18 mouse cellular contexts compared by ENCODE assay signal in genomic region chr4:45824761-45825556, GRCm38 (mm10). TPM values are rescaled to one million over a fixed set of nuclear protein-coding genes. Genes with fewer than 3 reads are reported as not detected.
DNase-seq lines count a peak whose midpoint lies in the region; ATAC-seq and TF ChIP-seq lines count a peak whose summit lies in the region.
"Had no signal": no experiment of that assay in that cellular context is flagged by ENCODE, and none has a peak within 500 bp of the region (broad histone marks: within the 10 kb centered on the region; RNA-seq: fewer than 3 reads in every experiment).

No protein-coding gene starts in this region.

- no peak for TF ChIP-seq CTCF in brain, embryonic 14.5 days (IDR thresholded peaks at IDR 0.05; ENCODE audit: borderline replicate concordance, extremely low read depth, insufficient read depth, insufficient read length)

- H3K36me3 ChIP-seq in embryonic facial prominence, embryonic 12.5 days, result no peaks in the 10 kb centered on the region
- no peaks in the 10 kb centered on the region for H3K36me3 ChIP-seq in hindbrain, embryonic 12.5 days
- peaks cover 13% of the 10 kb centered on the region for H3K36me3 ChIP-seq in midbrain, embryonic 13.5 days
- H3K36me3 ChIP-seq: limb, embryonic 15.5 days; lung, embryonic 15.5 days had no signal

- H3K9ac ChIP-seq in embryonic facial prominence, embryonic 12.5 days, result no peak overlapping the region
- peak overlapping the region; percentile 86 for H3K9ac ChIP-seq in hindbrain, embryonic 12.5 days
- H3K9ac ChIP-seq in midbrain, embryonic 13.5 days (replicated peaks), result peak overlapping the region; percentile 93
- H3K9ac ChIP-seq: limb, embryonic 15.5 days; lung, embryonic 15.5 days had no signal

- no peak overlapping the region for H3K27ac ChIP-seq in embryonic facial prominence, embryonic 12.5 days
- peak overlapping the region; percentile 92 for H3K27ac ChIP-seq in hindbrain, embryonic 12.5 days
- peak overlapping the region; percentile 98 for H3K27ac ChIP-seq in midbrain, embryonic 13.5 days
- H3K27ac ChIP-seq: gastrocnemius, adult 2 months; limb, embryonic 15.5 days; lung, embryonic 15.5 days had no signal

- no peak for ATAC-seq in embryonic facial prominence, embryonic 12.5 days (ENCODE audit: insufficient number of reproducible peaks, insufficient read depth, low FRiP score, low TSS enrichment)
- ATAC-seq in hindbrain, embryonic 12.5 days (ENCODE audit: low FRiP score), result no peak
- no peak for ATAC-seq in midbrain, embryonic 13.5 days
- ATAC-seq: CD4-positive, CD25-positive, alpha-beta regulatory T cell, adult 4 months had no signal

- no peak for DNase-seq in brain, embryonic 14.5 days (ENCODE audit: low read depth)
- DNase-seq in right cerebral cortex, postnatal 14 days, result no peak
- no peak for DNase-seq in layer of hippocampus, postnatal 25 days (ENCODE audit: extremely low spot score in 1 of 2, low spot score in 1 of 2)
- DNase-seq in retina, postnatal 1 day, result no peak
- DNase-seq in adrenal gland, adult 2 months, result no peak
- DNase-seq: cerebellum, postnatal 36 days; gastrocnemius, adult 2 months; heart, postnatal 10 days; kidney, adult 11 months; kidney, postnatal 36 days; spleen, adult 18-20 months had no signal

- H3K4me3 ChIP-seq in embryonic facial prominence, embryonic 12.5 days, result no peak overlapping the region
- H3K4me3 ChIP-seq in hindbrain, embryonic 12.5 days, result peak overlapping the region; percentile 58
- peak overlapping the region; percentile 68 for H3K4me3 ChIP-seq in midbrain, embryonic 13.5 days (replicated peaks)
- H3K4me3 ChIP-seq: gastrocnemius, adult 2 months; limb, embryonic 15.5 days; lung, embryonic 15.5 days had no signal

- peak; percentile 6; the same call in 1 of the 2 replicates for TF ChIP-seq POLR2A in brain, embryonic 14.5 days (IDR thresholded peaks at IDR 0.05; ENCODE audit: borderline replicate concordance, extremely low read depth, insufficient read depth, insufficient read length, poor library complexity, severe bottlenecking)

- H3K27me3 ChIP-seq in embryonic facial prominence, embryonic 12.5 days, result peaks cover 77% of the 10 kb centered on the region
- peaks cover 50% of the 10 kb centered on the region for H3K27me3 ChIP-seq in hindbrain, embryonic 12.5 days
- H3K27me3 ChIP-seq in midbrain, embryonic 13.5 days, result peaks cover 44% of the 10 kb centered on the region

- H3K9me3 ChIP-seq in embryonic facial prominence, embryonic 12.5 days, result no peaks in the 10 kb centered on the region
- H3K9me3 ChIP-seq in hindbrain, embryonic 12.5 days (replicated peaks), result no peaks in the 10 kb centered on the region
- H3K9me3 ChIP-seq in midbrain, embryonic 13.5 days, result no peaks in the 10 kb centered on the region
- H3K9me3 ChIP-seq: limb, embryonic 15.5 days; lung, embryonic 15.5 days had no signal

- H3K4me1 ChIP-seq in embryonic facial prominence, embryonic 12.5 days, result peaks cover 16% of the 10 kb centered on the region
- peaks cover 55% of the 10 kb centered on the region for H3K4me1 ChIP-seq in hindbrain, embryonic 12.5 days
- H3K4me1 ChIP-seq in midbrain, embryonic 13.5 days (replicated peaks), result peaks cover 98% of the 10 kb centered on the region

- 36% methylated on average over 14 of the region's 14 CpGs for WGBS in embryonic facial prominence, embryonic 12.5 days
- 23% methylated on average over 14 of the region's 14 CpGs for WGBS in hindbrain, embryonic 12.5 days
- 22% methylated on average over 14 of the region's 14 CpGs for WGBS in midbrain, embryonic 13.5 days

- peak overlapping the region; percentile 15 for H3K4me2 ChIP-seq in embryonic facial prominence, embryonic 12.5 days (replicated peaks)
- peak overlapping the region; percentile 67 for H3K4me2 ChIP-seq in hindbrain, embryonic 12.5 days (replicated peaks)
- peak overlapping the region; percentile 81 for H3K4me2 ChIP-seq in midbrain, embryonic 13.5 days (replicated peaks)
- H3K4me2 ChIP-seq: limb, embryonic 15.5 days; lung, embryonic 15.5 days had no signal

RNA-seq across cellular contexts. Expression of gene Igfbpl1, which starts 1.8 kb away (rescaled TPM):
- 266 and 421 TPM in 2 replicates for polyA plus RNA-seq in brain, embryonic 14.5 days (2012; rRNA removed)
- 2.8 and 3.8 TPM in 2 replicates for polyA plus RNA-seq in embryonic facial prominence, embryonic 12.5 days (2016; fragmentation: Nextera tagmentation; extraction: Ambion mirVana)
- 47.2 and 48.7 TPM in 2 replicates for polyA plus RNA-seq in hindbrain, embryonic 12.5 days (2016; fragmentation: Nextera tagmentation; extraction: Ambion mirVana)
- polyA plus RNA-seq in midbrain, embryonic 13.5 days (2015; fragmentation: Nextera tagmentation; extraction: Ambion mirVana), result 69.9 and 83.3 TPM in 2 replicates
- 10 to 100 TPM; 12.5 to 14.5 TPM for total RNA-seq in layer of hippocampus, postnatal 25 days (2021)
- not detected for total RNA-seq in adrenal gland, adult 2 months (2021)
- polyA plus RNA-seq in adrenal gland, adult 2 months (2012; rRNA removed), result not detected in 2 replicates
- total RNA-seq: gastrocnemius, adult 2 months; megakaryocyte-erythroid progenitor cell, adult 5-6 weeks had no signal
- polyA plus RNA-seq: CD4-positive, CD25-positive, alpha-beta regulatory T cell, adult 4 months had no signal

RNA-seq across cellular contexts. Expression of gene Stra6l, which starts 23.5 kb away (rescaled TPM):
- polyA plus RNA-seq in brain, embryonic 14.5 days (2012; rRNA removed), result 2.6 and 4.1 TPM in 2 replicates
- 0.13 and 0.15 TPM in 2 replicates for polyA plus RNA-seq in embryonic facial prominence, embryonic 12.5 days (2016; fragmentation: Nextera tagmentation; extraction: Ambion mirVana)
- polyA plus RNA-seq in hindbrain, embryonic 12.5 days (2016; fragmentation: Nextera tagmentation; extraction: Ambion mirVana), result 0.43 and 0.64 TPM in 2 replicates
- polyA plus RNA-seq in midbrain, embryonic 13.5 days (2015; fragmentation: Nextera tagmentation; extraction: Ambion mirVana), result 1.1 and 1.2 TPM in 2 replicates
- total RNA-seq in layer of hippocampus, postnatal 25 days (2021), result not detected
- total RNA-seq in adrenal gland, adult 2 months (2021), result 1 to 10 TPM in 1 of 2 experiments, not detected in 1; 1.0 TPM
- polyA plus RNA-seq in adrenal gland, adult 2 months (2012; rRNA removed), result 0.17 and 0.66 TPM in 2 replicates
- total RNA-seq: gastrocnemius, adult 2 months; heart, postnatal 10 days; megakaryocyte-erythroid progenitor cell, adult 5-6 weeks had no signal
- polyA plus RNA-seq: lung, embryonic 15.5 days had no signal

RNA-seq across cellular contexts. Expression of gene Aldh1b1, which starts 26.1 kb away (rescaled TPM):
- 9.8 and 11.4 TPM in 2 replicates for polyA plus RNA-seq in brain, embryonic 14.5 days (2012; rRNA removed)
- polyA plus RNA-seq in embryonic facial prominence, embryonic 12.5 days (2016; fragmentation: Nextera tagmentation; extraction: Ambion mirVana), result 3.8 and 5.3 TPM in 2 replicates
- 7.4 and 7.6 TPM in 2 replicates for polyA plus RNA-seq in hindbrain, embryonic 12.5 days (2016; fragmentation: Nextera tagmentation; extraction: Ambion mirVana)
- polyA plus RNA-seq in midbrain, embryonic 13.5 days (2015; fragmentation: Nextera tagmentation; extraction: Ambion mirVana), result 15.8 and 17.6 TPM in 2 replicates
- 1 to 10 TPM; 9.2 to 9.9 TPM for total RNA-seq in layer of hippocampus, postnatal 25 days (2021)
- 10 to 100 TPM; 27.3 to 31.5 TPM for total RNA-seq in adrenal gland, adult 2 months (2021)
- 30.6 and 31.8 TPM in 2 replicates for polyA plus RNA-seq in adrenal gland, adult 2 months (2012; rRNA removed)

Comparison
In these comparisons a context has a peak if more than half of its experiments do, and no peak if none do; other contexts are left out.
1. H3K4me2 ChIP-seq: peak in every context shown above with its lines; median percentile 81 in midbrain, embryonic 13.5 days; 67 in hindbrain, embryonic 12.5 days; 15 in embryonic facial prominence, embryonic 12.5 days.